Mouse (Mus musculus) cerebellum, adult 2 months (tissue): ENCODE measurements around the gene Gdf15. TPM values are rescaled to one million over a fixed set of nuclear protein-coding genes. Genes with fewer than 3 reads are reported as not detected.
A peak's percentile ranks its signal among the peaks of the same experiment; 100 is the strongest.
"Not testable (repeated sequence)": the region's sequence is repeated elsewhere in the genome, so short reads cannot be mapped to it uniquely, and the experiment has no call there.

Experiments
- DNase-seq, 2 experiments: peaks; one replicate each; pipeline ENCODE4 v3.0.0; 2021
- H3K27ac ChIP-seq: fragments of 200-500 bp; 2 replicates; pipeline ENCODE4 v1.5.1; 2012; ENCODE audit warnings: low read length, control low read depth, inconsistent platforms; ENCODE audit not compliant: insufficient read depth
- H3K27me3 ChIP-seq: fragments of 200-500 bp; 2 replicates; pipeline ENCODE4 v1.6.1; 2012; ENCODE audit warnings: inconsistent platforms, mild to moderate bottlenecking, low read length, moderate library complexity; ENCODE audit not compliant: control insufficient read depth, insufficient read depth
- H3K4me1 ChIP-seq: fragments of 200-500 bp; 2 replicates; pipeline ENCODE4 v1.6.1; 2011; ENCODE audit warnings: low read length; ENCODE audit not compliant: control insufficient read depth, insufficient read depth
- H3K4me3 ChIP-seq: fragments of 200-500 bp; replicated peaks from 2 replicates; pipeline ENCODE3; 2011; ENCODE audit warnings: mild to moderate bottlenecking, low read depth, low read length, control low read depth; ENCODE audit not compliant: insufficient read depth
- CTCF ChIP-seq: fragments of 200-500 bp; IDR thresholded peaks from 2 replicates; pipeline ENCODE4 v1.5.1; 2011; ENCODE audit warnings: low read depth, mild to moderate bottlenecking, control low read depth, low read length, moderate library complexity, borderline replicate concordance; ENCODE audit not compliant: insufficient read depth
- POLR2A ChIP-seq: fragments of 200-500 bp; IDR thresholded peaks from 2 replicates; pipeline ENCODE4 v1.6.1; 2011; ENCODE audit warnings: low read length, control low read depth, borderline replicate concordance; ENCODE audit not compliant: insufficient read depth
- WGBS: fragments of 180-500 bp; shearing (Covaris S2); methylation state at CpG from one replicate; pipeline ENCODE4 v1.1.7; 2018; 5-methylcytosine and 5-hydroxymethylcytosine counted together
- polyA plus RNA-seq: library from polyadenylated mRNA; depleted of rRNA; stranded (reverse); fragments of >200 nt; gene quantifications from 2 replicates; pipeline ENCODE4 v1.2.3, GENCODE M21; 2012

Gene Gdf15
- polyA plus RNA-seq, 1 experiment, result 0.28 TPM

DNA sequence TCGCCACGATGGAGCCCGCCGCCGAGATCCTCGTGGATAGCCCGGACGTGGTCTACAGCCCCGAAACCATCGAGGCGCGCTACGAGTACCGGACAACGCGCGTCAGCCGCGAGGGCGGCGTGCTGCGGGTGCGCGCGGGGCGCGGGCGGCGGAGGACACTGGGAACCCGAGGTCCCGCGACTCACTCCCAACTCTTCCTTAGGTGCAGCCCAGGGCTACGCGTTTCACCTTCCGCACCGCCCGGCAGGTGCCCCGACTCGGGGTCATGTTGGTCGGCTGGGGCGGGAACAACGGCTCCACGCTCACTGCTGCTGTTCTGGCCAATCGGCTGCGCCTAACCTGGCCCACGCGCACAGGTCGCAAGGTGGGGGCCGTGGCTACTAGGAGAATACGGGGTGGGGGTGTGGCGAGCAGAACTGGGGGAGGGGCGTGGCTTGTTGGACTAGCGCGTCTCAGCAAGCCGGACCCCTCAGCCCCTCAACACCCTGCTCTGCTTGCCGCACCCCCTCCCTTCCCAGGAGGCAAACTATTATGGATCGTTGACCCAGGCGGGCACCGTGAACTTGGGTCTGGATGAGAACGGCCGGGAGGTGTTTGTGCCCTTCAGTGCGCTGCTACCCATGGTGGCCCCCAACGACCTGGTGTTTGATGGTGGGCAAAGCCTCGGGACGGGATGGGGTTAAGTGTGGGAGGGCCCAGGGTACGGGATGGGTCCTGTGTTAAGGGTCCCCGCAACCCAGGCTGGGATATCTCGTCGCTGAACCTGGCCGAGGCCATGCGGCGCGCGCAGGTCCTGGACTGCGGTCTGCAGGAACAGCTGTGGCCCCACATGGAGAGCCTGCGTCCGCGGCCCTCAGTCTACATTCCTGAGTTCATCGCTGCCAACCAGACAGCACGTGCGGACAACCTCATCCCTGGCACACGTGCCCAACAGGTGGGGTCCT, 37.4 kb downstream of the Gdf15 start:
- WGBS, result 7% methylated on average over 82 of the region's 82 CpGs
- Histone ChIP-seq H3K27me3 (no peaks in the 10 kb centered on the region), H3K4me1 (peaks cover 14% of the 10 kb centered on the region; the same call in 1 of the 2 replicates), H3K27ac (no peak overlapping the region), H3K4me3 (peak overlapping the region; percentile 59)
- peak in 1 of 2 experiments; percentile 56 for DNase-seq
- TF ChIP-seq POLR2A, result no peak
- no peak for TF ChIP-seq CTCF

GRCm38 (mm10) chr8:70593961-70594609, 38.2 kb downstream of the Gdf15 start, which contains the start of gene Isyna1:
Isyna1 (plus strand) TSS chr8:70594373.
- Histone ChIP-seq H3K27ac (no peak within 1 kb of the TSS; the same call in 1 of the 2 replicates), H3K27me3 (no peaks in the 10 kb centered on the region), H3K4me1 (peaks cover 14% of the 10 kb centered on the region; the same call in 1 of the 2 replicates), H3K4me3 (peak within 1 kb of the TSS; percentile 59)
- peak; percentile 65 to 73 for DNase-seq
- 3% methylated on average over 40 of the region's 40 CpGs for WGBS
- no peak for TF ChIP-seq CTCF
- peak; percentile 26; the same call in 1 of the 2 replicates for TF ChIP-seq POLR2A

- 74% methylated on average over 8 of the region's 8 CpGs for WGBS
- DNase-seq, result no peak
- H3K4me3 ChIP-seq, result no peak overlapping the region
- no peak overlapping the region; the same call in 1 of the 2 replicates for H3K27ac ChIP-seq
- peaks cover 9% of the 10 kb centered on the region; the same call in 1 of the 2 replicates for H3K4me1 ChIP-seq
- TF ChIP-seq POLR2A (no peak), CTCF (no peak)
- no peaks in the 10 kb centered on the region for H3K27me3 ChIP-seq
Measured at GRCm38 (mm10) chr8:70593173-70593572, 39.1 kb downstream of the Gdf15 start.

GRCm38 (mm10) chr8:70591569-70591968, 40.7 kb downstream of the Gdf15 start:
- TF ChIP-seq POLR2A (no peak), CTCF (no peak)
- DNase-seq, result no peak
- 64% methylated on average over 12 of the region's 12 CpGs for WGBS
- Histone ChIP-seq H3K4me3 (no peak overlapping the region), H3K27me3 (no peaks in the 10 kb centered on the region), H3K27ac (no peak overlapping the region), H3K4me1 (peaks cover 9% of the 10 kb centered on the region; the same call in 1 of the 2 replicates)

GRCm38 (mm10) chr8:70587955-70588354, 44.3 kb downstream of the Gdf15 start:
- H3K4me3 ChIP-seq, H3K27me3 ChIP-seq, H3K27ac ChIP-seq, DNase-seq: not testable (repeated sequence)
- H3K4me1 ChIP-seq, result peaks cover 20% of the 10 kb centered on the region
- WGBS, result 97% methylated on average over 4 of the region's 4 CpGs

GRCm38 (mm10) chr8:70585258-70585652, 47.0 kb downstream of the Gdf15 start:
- peaks cover 22% of the 10 kb centered on the region for H3K4me1 ChIP-seq
- H3K27ac ChIP-seq, result peak overlapping the region; percentile 49; the same call in 1 of the 2 replicates
- no peak overlapping the region for H3K4me3 ChIP-seq
- TF ChIP-seq CTCF (peak; percentile 72), POLR2A (no peak)
- no peaks in the 10 kb centered on the region for H3K27me3 ChIP-seq
- WGBS, result 46% methylated on average over 7 of the region's 7 CpGs
- DNase-seq, result peak; percentile 62 to 67

DNA sequence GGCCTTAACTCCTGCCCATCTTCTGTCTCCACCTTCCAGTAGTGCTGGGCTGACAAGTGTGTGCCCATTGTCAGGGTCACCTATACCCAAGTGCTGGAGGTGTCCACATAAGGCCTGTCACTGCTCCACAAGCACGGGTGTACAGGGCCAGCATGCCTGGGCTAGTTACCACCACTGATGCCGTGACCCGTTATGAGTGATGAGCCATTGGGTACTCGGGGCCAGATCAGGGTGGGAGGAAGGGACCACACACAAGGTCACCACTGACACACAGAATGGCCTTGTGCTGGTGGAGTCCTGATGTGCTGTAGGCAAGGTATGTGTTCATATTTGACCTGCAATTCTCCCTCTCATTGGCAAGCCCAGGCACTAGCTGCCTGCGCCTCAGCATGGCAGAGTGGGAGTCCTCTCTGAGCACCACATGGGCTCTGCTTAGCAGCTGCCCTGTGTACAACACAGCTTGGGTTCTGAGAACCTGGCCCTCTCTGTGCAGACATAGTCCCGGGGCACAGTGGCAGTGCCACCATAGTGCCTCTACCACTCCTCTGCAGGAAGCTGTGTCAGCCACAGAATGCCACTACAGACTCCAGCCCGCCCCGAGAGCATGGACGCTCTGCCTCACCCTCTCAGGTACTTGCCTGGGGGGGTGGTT, 47.5 kb downstream of the Gdf15 start:
- no peaks in the 10 kb centered on the region for H3K27me3 ChIP-seq
- TF ChIP-seq POLR2A (no peak), CTCF (no peak)
- H3K4me3 ChIP-seq, result no peak overlapping the region
- H3K27ac ChIP-seq, result peak overlapping the region; percentile 57
- DNase-seq, result no peak
- WGBS, result 67% methylated on average over 9 of the region's 9 CpGs
- peaks cover 22% of the 10 kb centered on the region for H3K4me1 ChIP-seq
